Mouse (Mus musculus) megakaryocyte-erythroid progenitor cell, adult 5-6 weeks (primary cell): ENCODE measurements at regions not wholly inside any gene's neighbourhood (a gene's known extent, or its start where the extent isn't known, plus 50 kb on each side); places are given as distances from the start of the nearest gene placed in this dataset.

Source experiments
- ATAC-seq: replicated peaks from 2 replicates; pipeline ENCODE4 v1.8.0; 2016; ENCODE audit warnings: mild to moderate bottlenecking, inconsistent platforms; ENCODE audit not compliant: severe bottlenecking, poor library complexity, low FRiP score, low TSS enrichment

DNA sequence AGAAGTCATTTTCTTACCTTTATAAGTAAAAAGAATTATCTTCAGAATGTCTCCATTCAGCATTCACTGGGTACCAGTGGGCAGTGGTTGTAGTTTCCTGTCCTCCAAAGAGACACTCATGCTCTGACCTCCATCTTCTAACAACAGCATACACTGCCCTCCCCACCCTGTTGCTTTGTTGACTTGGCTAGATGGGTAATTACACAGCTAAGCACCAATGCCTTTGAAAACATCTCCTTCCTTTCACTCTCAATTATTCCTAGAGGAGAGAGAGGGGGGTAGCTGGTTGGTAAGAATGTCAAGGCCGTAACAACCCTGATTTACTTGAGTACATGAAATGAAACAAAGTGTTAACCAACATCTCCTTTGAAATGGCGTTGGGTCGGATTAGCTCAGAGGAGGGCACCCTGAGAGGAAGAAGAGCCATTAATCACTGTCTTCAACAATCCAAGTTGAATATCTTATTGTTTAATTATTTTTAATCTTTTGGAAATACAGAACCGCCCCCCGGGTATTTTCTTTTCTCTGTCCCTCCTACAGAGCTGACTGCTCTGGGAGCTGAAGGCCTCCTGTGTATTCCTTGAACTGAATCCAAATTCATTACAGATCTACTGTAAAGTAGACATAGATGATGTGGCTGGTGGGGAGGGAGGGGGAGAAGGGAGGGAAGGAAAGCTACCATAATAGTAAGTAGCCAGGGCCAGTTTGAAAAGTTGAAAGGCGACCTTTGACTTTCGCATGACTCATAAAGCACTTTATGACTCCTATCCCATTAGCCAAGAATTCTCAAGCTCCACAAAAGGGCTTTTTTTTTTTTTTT is 302.9 kb downstream of the Pik3r1 start:
- no peak for ATAC-seq

DNA sequence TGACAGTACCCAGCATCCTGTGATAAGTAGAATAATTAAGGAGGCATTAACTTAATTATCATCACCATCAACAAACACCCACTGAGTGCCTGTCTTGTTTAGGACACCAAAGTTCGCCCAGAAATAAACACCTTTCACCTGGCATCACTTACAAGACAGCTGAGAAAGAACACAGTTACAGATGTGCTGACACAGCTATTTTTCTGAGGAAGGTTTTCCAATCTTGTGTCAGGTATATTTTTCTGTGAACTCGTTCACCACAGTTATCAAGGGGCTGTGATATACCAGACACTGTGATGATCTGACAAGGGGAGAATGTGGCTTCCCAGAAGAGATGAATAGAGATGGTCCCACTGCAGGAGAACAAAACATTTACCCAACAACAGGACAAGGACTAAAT is 311.1 kb downstream of the Pik3r1 start:
- no peak for ATAC-seq

DNA sequence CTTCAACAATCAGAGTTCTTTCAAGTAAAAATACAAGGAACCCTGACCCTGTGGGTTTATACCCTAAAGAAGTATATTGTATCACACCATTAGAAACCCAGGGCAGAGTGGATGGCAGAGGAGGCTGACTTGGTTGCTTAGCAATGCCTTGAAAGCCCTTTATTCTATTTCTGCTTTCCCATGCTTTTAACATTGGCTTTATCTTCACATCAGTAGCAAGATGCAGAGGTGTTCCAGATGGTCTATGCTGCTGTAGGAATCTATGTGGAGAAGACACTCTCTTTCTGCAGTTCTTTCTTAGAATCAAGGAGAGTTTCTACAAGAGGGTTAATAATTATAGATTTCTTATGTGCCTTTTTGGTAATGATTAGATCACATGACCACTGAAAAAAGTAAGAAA is 313.7 kb downstream of the Pik3r1 start:
- ATAC-seq = no peak

DNA sequence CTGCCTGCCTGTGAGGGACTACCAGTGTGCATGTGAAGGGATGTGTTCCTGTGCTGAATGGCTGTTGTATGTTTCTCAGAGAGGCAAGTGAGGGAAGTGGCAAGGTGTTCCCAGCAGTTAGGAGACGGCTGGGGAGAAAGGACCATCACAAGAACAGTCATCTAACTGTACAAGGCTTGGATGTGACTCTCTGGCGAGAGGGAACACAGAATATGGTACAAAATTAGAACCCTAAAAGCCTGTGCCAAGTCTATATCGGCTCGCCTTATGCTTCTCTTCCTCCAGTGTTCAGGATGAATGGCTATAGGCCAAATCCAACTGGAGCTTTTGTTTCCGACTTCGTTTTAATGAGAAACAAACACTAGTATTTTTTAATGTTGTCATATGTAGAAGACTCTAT is 317.5 kb downstream of the Pik3r1 start:
- no peak for ATAC-seq

DNA sequence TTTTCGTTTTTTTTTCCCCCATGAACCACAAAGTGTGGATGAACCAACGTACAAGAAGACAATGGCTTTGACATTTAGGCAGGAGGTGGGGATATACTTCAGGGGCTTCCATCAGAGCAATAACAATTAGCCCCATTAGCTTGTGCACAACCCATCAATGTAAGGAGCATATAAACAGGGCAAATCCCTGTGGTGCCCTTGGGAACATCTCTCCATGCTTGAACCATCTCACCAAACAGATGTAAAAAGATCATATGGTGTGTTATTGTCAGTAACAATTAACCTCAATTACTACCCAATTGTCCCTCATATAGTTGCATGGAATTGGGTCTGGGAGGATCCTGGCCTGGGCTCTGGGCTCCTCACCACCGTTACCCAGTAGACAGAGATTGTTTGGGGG is 328.5 kb downstream of the Pik3r1 start:
- ATAC-seq = no peak

DNA sequence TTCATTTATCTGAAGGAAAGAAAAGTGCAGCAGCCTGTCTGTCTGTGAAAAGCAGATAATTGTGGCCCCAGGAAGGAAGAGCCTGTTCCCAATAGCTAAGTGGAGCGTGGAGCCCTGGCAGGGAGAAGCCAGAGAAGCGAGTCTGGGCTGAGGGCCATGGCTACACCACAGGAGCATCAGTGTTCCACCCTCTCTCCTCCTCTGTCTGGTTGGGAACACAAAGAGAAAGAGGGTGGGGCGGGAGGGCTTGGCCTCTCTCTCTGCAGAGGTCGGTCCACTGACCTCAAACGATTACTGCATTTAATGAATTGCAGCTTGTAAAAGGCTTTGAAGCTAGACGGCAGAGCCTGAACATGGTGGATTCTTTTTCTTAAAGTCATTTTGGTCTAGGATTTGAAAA is 329.0 kb downstream of the Pik3r1 start:
- no peak for ATAC-seq

DNA sequence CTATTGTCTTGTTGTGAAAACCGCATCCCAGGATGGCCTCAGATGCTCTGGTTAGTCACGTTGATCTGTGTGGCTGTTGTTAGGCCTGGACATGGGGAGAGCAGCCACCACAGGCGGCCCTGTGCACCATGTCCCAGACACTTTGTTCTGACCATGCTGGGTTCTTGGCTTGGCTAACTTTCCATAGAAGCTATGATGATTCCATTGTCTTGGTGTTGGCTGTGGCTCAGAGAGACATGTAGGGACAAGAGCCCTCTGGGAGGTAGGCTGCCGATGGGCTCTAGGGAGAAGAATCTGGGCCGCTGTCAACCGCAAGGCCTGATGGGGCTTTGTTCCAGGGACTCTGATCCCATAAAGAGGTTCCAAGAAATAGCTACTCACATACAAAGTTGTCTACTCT is 334.9 kb downstream of the Pik3r1 start:
- no peak for ATAC-seq

DNA sequence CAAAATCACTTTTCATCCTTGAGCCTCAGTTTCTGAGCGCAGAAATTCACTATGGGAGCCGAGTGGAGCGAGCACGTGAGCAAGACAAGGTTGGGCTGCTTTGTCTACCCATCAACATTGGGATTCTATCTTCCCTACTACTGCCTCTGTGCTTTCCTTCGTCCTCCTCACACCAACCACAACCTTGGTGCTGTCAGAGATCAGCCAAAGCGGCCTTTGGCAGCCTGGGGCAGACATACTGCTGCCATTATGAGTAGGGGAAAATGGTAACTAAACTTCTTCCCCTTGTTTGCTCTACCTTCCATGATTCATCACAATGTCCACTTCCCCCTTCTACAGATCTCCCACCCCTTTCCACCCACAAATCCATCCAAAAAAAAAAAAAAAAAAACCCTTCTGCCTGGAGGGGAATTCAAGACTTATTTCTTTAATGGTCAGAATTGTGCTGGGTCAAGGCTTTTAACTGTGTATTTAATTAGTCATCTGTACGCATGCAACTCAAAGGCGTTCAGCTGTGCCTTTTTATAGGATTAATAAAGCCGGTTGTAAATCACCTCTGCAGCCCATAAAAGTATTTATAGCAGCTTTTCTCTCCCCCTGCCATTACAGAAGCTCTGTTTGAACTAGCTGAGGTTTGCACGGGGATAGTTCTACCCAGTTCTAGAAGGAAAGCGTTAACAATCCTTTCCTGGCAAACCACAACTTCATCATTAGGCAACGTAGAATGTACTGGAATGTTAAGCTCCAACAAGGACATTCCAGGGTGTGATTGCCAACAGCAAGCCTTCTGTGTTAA is 340.4 kb downstream of the Pik3r1 start:
- ATAC-seq = no peak

DNA sequence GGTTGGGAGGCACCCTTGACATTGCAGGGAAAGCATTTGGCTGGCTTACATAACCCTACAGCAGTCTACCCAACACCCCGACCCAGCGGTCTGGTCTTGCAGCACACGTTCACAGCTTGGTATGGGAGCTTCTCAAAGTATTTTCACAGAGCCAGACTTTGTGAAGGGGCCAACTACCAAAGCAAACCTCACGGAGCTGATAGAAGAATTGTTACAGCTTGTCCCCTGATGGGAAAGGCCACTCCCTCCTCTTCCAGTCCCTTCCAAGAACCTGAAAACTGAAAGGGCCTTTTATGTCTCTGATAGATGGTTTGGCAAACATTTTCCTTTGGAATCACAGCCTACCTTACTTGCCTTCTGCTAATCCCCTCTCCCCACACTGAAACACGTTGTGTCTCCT is 341.6 kb downstream of the Pik3r1 start:
- ATAC-seq = no peak

DNA sequence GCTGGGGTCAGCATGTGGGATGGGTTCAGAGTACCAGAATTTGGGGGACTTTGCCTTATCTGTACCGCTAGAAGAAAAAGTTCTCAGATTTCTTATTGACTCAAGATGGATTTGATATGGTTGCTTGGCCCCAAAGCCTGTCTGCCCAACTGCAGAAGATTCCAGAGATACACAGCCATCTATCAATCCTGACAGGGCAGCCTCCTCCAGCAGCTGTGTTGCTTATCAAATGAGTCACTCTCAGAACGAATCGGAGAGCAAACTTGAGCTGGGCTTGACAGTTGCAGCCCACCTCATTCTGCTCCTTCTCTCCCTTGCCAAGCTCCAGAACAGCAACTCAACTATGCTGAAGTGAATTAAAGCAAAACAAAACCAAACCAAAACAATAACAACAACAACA is 345.9 kb downstream of the Pik3r1 start:
- no peak for ATAC-seq

DNA sequence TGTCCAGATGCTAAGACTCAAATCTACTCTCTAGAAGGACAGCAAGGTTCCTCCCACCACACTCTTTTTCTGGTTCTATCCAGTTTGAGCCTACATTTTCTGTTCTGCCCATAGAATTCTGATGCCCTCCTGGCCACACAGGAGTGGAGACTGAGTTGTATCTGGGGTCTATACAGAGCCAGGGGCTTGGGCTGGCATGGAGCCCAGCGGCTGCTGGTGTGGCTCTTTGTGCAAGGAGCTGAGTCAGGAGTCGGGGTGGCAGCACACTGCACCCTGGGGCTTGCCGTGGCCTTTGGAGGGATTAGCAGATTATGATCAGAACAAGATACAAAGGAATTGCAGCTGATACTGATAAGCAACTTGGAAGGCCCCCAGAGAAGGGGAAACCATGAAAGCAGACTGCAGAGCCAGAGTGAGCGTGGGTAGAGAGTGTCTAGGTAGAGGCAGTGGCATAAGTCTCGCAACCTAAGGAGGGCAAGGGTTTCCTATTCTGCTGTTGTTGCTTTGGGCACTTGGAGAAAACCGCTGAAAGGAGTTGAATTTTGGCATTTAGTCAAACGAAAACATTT is 348.5 kb downstream of the Pik3r1 start:
- ATAC-seq = no peak

DNA sequence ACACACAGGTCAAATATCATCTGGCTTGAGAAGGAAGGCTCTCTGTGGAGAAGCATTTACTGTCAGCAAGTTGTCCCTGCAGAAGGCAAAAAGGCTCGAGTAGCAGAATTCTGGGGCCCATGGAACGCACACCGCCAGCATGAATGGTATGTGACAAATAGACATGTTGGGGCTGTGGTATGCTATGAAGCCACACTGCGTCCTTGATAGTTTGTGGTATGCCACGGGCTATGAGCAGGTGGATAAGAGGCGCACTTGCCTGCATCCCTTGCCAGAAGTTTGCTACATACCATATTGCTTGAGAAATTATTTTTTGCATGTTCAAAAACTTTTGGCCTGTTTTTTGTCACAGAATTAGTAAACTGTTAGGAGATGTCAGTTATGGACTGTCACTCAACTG is 349.7 kb downstream of the Pik3r1 start:
- no peak for ATAC-seq

DNA sequence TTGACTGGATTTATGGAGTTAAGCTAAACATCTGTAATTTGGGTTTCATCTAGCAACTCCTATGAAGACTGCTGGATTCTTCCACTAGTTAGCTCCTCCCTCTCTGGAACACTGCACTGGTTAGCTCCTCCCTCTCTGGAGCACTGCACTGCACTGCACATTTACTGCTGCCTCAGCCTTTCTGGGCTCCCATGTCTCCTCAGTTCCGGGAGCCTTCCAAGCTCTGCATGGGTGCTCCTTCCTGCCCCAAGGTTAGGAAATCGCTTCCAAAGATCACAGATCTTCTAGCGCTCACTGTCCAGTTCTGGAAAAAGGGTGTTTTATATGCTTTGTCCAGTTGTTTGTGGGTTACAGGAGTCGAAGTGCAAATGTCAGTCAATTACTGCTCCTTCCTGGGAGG is 359.1 kb downstream of the Pik3r1 start:
- no peak for ATAC-seq

DNA sequence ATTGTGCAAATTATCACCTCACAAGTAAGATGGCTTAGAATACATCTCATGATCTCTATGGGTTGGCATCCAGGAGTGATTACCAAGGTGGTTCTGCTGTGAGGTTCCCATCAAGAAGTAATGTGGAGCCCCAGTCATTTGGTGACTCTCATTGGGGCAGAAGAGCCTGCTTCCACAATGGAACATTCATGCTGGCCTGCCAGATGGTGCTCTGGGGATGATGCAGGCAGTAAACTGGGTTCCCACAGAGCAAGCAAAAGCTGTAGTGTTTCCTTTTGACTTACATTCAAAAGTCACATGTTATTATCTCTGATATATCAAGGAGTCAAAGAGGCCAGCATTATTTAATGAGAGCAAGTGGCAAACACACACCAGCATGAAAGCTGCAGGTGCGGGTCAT is 360.4 kb downstream of the Pik3r1 start:
- ATAC-seq = no peak

DNA sequence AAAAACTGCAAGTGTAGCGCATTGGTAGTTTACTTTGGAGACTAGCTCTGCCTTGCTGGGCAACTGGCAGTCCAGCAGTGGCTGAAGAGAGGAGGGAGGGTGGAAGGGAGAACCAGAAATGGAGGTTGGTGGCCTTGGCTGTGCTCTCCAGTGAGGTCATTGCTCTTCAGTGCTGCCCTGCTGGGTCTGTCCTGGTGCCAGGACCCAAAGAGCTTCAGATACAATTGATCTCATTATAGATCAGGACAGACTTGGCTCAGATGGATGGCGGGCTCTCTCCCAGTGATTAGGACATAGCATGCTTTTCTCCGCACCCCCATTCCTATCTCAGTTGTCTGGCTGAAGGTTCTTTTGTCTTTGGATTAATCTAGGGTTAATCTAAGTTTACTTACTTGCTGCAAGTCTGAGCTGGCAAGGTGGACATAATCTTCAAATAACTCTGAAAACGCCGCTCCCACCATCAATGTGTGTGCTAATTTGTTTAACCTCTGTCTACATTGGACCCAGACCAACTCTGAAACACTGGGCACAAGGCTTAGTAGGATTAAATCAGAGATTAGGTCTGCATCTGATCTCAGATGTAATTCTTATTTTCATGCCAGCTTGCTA is 394.3 kb downstream of the Pik3r1 start:
- ATAC-seq = no peak

DNA sequence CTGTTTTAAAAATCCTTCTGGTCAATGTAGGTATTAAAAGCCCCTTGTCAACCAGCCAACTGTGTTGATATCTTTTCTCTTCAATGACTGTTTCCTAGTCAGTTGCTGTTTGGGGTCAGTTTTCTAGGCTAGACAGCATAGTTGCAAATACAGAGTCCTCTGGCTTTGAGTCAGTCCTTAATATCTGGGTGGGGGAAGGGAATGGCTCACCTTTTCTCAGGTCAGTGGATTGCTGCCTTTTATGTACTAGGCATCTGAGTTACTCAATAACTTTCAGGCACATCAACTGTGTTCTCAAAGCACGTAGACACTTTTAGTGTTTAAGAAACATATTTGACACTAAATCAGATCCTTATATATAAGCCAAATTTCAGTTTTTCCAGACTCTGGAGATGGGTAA is 396.1 kb downstream of the Pik3r1 start:
- no peak for ATAC-seq

DNA sequence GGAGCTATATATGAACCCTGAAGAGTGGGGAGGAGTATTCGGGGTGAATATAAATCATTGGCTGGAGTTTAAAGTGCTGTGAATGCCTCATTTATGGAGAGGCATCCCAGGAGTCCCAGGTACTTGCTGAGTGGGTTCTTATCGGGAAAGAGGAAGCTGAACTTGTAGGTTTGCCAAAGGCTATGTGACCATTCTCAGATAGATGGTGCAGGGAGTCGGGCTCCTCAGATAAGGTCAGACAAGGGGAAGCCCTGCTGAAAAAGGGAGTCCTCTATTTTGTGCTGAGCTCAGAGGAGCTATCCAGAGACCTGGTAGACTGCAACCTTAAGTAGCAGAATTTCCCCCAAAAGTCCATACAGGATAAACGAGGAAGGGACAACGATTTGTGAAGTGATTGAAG is 399.8 kb downstream of the Pik3r1 start:
- no peak for ATAC-seq

DNA sequence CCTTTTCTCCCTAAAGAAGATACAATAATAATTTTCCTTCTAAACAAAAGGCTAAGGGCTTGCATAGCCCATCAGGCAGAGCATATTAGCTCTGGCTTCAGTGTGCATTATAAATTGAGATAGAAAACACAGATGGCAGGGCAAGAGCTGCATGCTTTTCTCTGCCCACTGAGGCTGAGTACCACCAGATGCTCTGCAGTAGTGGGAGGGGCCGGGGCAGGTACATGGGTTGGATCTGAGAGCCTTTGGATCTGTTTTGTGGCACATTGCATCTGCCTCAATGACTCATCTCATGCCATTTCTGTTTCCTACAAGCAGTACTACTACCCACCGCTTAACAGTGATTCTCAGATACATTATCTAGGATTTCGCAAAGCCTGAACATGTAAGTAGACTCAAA is 412.7 kb downstream of the Pik3r1 start:
- no peak for ATAC-seq

DNA sequence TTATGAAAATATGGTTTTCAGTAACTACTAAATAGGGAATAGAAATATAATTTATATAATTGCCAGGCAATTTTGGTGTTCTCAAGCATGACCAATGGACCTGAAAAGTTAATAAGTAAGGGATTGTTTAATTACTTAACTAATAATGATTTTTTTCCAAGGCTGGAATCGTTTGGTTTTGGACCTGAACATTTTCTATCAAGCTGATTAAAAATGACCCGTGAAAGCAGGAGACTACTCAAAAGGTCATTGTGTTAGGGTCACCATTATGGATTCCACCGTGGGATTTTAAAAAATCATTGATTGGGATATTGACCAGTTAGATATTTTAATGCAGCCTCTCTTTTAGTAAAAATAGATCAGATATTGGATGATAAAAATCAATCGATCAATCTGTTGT is 416.9 kb downstream of the Pik3r1 start:
- no peak for ATAC-seq

DNA sequence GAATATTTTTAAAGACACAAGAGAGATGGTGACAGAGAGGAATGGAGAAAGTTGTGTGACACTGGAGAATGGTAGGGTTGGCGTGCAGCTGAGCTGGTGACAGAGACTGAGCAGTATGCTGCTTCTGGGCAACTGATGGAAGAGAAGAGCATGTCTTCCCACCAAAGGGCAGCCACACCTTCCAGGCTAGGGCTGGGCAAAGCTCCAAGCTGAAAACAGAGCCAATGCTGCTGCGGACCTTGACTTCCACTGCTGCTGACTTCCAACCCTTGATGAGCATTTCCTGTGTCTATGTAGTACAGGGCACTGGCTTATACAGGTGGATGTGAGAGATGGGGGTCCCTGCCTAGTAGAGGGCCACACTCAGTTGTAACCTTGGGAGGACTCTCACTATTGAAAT is 418.7 kb downstream of the Pik3r1 start:
- ATAC-seq = no peak
